Mouse (Mus musculus) neural tube, embryonic 14.5 days (tissue): Measurements from ENCODE around the gene Pkd1. TPM values are rescaled to one million over a fixed set of nuclear protein-coding genes. Genes with fewer than 3 reads are reported as not detected.

ENCODE experiments used
- ATAC-seq: fragments of 200-750 bp; cut with Nextera tagmentation; 2 replicates; pipeline ENCODE4 v1.8.0; 2017; ENCODE audit warnings: low read depth, mild to moderate bottlenecking, moderate TSS enrichment, moderate library complexity
- H3K27ac ChIP-seq: fragments of 300-500 bp; sonication (generic); 2 replicates; pipeline ENCODE4 v1.5.1; 2014; ENCODE audit warnings: low read depth, mild to moderate bottlenecking, control low read depth, low read length, moderate library complexity, mixed read lengths
- H3K27me3 ChIP-seq: fragments of 300-500 bp; sonication (generic); 2 replicates; pipeline ENCODE4 v1.6.1; 2014; ENCODE audit warnings: low read length; ENCODE audit not compliant: control insufficient read depth, insufficient read depth
- H3K36me3 ChIP-seq: fragments of 300-500 bp; sonication (generic); 2 replicates; pipeline ENCODE4 v1.6.1; 2014; ENCODE audit warnings: low read length, mixed read lengths; ENCODE audit not compliant: control insufficient read depth, insufficient read depth
- H3K4me1 ChIP-seq: fragments of 300-500 bp; sonication (generic); 2 replicates; pipeline ENCODE4 v1.6.1; 2014; ENCODE audit warnings: low read length; ENCODE audit not compliant: control insufficient read depth, insufficient read depth
- H3K4me2 ChIP-seq: fragments of 300-500 bp; sonication (generic); 2 replicates; pipeline ENCODE4 v1.6.1; 2014; ENCODE audit warnings: mild to moderate bottlenecking, low read depth, low read length, control low read depth
- H3K4me3 ChIP-seq: fragments of 300-500 bp; sonication (generic); 2 replicates; pipeline ENCODE4 v1.5.1; 2014; ENCODE audit warnings: low read depth, low read length, control low read depth, mixed read lengths
- H3K9ac ChIP-seq: fragments of 300-500 bp; sonication (generic); replicated peaks from 2 replicates; pipeline ENCODE4 v1.6.1; 2014; ENCODE audit warnings: low read depth, mild to moderate bottlenecking, control low read depth, low read length, mixed read lengths
- H3K9me3 ChIP-seq: fragments of 300-500 bp; sonication (generic); 2 replicates; pipeline ENCODE4 v1.6.1; 2016; ENCODE audit warnings: low read length; ENCODE audit not compliant: control insufficient read depth
- WGBS: fragments of 180-500 bp; shearing (Covaris S2); extraction: QIAGEN DNeasy Blood & Tissue Kit; methylation state at CpG from one replicate; pipeline ENCODE4 v1.1.7; 2014; 5-methylcytosine and 5-hydroxymethylcytosine counted together
- polyA plus RNA-seq: library from polyadenylated mRNA; unstranded; fragments of >200 nt; fragmentation: Nextera tagmentation; extraction: Ambion mirVana; gene quantifications from 2 replicates; pipeline ENCODE4 v1.2.1, GENCODE M21; 2014

Pkd1 gene
- polyA plus RNA-seq, 1 experiment from 2014 or later, result 30.8 TPM

GRCm38 (mm10) chr17:24630072-24630471 lies 80.4 kb downstream of the Pkd1 start:
- H3K36me3 ChIP-seq, result peaks cover 50% of the 10 kb centered on the region
- no peak overlapping the region for H3K4me2 ChIP-seq
- no peak for ATAC-seq
- H3K9ac ChIP-seq, result no peak overlapping the region
- no peak overlapping the region for H3K4me3 ChIP-seq
- H3K9me3 ChIP-seq, result no peaks in the 10 kb centered on the region
- peaks cover 5% of the 10 kb centered on the region for H3K4me1 ChIP-seq
- no peaks in the 10 kb centered on the region for H3K27me3 ChIP-seq
- 93% methylated on average over 14 of the region's 14 CpGs for WGBS
- H3K27ac ChIP-seq, result no peak overlapping the region

GRCm38 (mm10) chr17:24632167-24632812 lies 82.7 kb downstream of the Pkd1 start, which contains the start of the genes Tsc2 and Nthl1:
Gene Tsc2, minus strand, starts transcription at chr17:24632630.
Gene Nthl1, plus strand, starts transcription at chr17:24632680.
- WGBS, result 2% methylated on average over 51 of the region's 51 CpGs
- Histone ChIP-seq H3K9me3 (no peaks in the 10 kb centered on the region), H3K4me3 (peak within 1 kb of the TSS; percentile 65), H3K27me3 (no peaks in the 10 kb centered on the region), H3K36me3 (peaks cover 32% of the 10 kb centered on the region), H3K4me1 (peaks cover 5% of the 10 kb centered on the region), H3K9ac (peak within 1 kb of the TSS; percentile 58), H3K4me2 (peak within 1 kb of the TSS; percentile 85), H3K27ac (peak within 1 kb of the TSS; percentile 73)
- ATAC-seq, result peak; percentile 91

DNA sequence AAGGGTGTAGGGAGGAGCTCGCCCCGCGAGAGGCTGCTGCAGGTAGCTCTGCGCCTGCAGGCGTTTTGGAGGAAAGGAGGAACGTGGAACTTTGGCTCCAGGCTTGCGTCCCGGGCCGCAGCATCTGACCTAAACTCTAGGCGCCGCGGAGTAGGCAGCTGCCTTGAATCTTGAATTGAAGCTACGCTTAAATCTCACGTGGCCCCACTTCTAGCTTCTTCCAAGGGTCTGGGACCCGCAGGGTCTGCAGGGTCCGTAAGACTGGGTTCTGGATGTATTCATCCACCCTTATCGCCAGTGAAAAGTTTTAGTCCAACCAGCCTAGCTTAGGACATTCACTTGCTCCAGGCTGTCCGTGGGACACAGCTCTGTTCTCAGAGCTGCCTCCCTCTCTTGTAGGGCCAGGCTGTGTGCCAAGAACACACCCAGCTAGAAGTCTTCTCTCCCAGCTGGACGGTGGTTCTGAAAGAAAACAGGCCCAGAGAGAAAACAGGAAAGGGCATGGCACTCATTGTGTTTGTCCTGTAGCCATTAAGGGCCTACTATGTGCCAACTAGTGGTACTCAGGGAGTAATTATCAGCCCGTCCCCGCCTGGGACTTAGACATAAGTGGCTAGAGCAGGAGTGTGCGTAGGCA lies 83.3 kb downstream of the Pkd1 start:
- H3K9ac ChIP-seq, result peak overlapping the region; percentile 58
- no peaks in the 10 kb centered on the region for H3K9me3 ChIP-seq
- peak overlapping the region; percentile 65 for H3K4me3 ChIP-seq
- 11% methylated on average over 22 of the region's 22 CpGs for WGBS
- peak; percentile 15; the same call in 1 of the 2 replicates for ATAC-seq
- peak overlapping the region; percentile 73 for H3K27ac ChIP-seq
- H3K4me1 ChIP-seq, result peaks cover 5% of the 10 kb centered on the region
- peak overlapping the region; percentile 85 for H3K4me2 ChIP-seq
- H3K27me3 ChIP-seq, result no peaks in the 10 kb centered on the region
- peaks cover 27% of the 10 kb centered on the region for H3K36me3 ChIP-seq

GRCm38 (mm10) chr17:24633831-24634230 lies 84.2 kb downstream of the Pkd1 start:
- H3K4me2 ChIP-seq, result no peak overlapping the region
- H3K4me1 ChIP-seq, result peaks cover 5% of the 10 kb centered on the region
- no peak for ATAC-seq
- no peaks in the 10 kb centered on the region for H3K27me3 ChIP-seq
- WGBS, result 93% methylated on average over 11 of the region's 11 CpGs
- H3K9ac ChIP-seq, result no peak overlapping the region
- H3K27ac ChIP-seq, result no peak overlapping the region
- no peaks in the 10 kb centered on the region for H3K9me3 ChIP-seq
- peaks cover 20% of the 10 kb centered on the region for H3K36me3 ChIP-seq
- no peak overlapping the region for H3K4me3 ChIP-seq

GRCm38 (mm10) chr17:24635024-24635423 lies 85.4 kb downstream of the Pkd1 start:
- Histone ChIP-seq H3K4me3 (no peak overlapping the region), H3K9ac (no peak overlapping the region), H3K4me1 (peaks cover 8% of the 10 kb centered on the region), H3K27me3 (no peaks in the 10 kb centered on the region), H3K4me2 (no peak overlapping the region), H3K9me3 (no peaks in the 10 kb centered on the region), H3K27ac (no peak overlapping the region), H3K36me3 (peaks cover 10% of the 10 kb centered on the region)
- 79% methylated on average over 4 of the region's 4 CpGs for WGBS
- no peak for ATAC-seq

- 98% methylated on average over 5 of the region's 5 CpGs for WGBS
- Histone ChIP-seq H3K9ac (no peak overlapping the region), H3K4me1 (peaks cover 8% of the 10 kb centered on the region), H3K27me3 (no peaks in the 10 kb centered on the region), H3K4me3 (no peak overlapping the region), H3K9me3 (no peaks in the 10 kb centered on the region), H3K4me2 (no peak overlapping the region), H3K27ac (no peak overlapping the region), H3K36me3 (0 out of 2 replicates have a peak, but pooled peaks cover 3% of the 10 kb centered on the region)
- ATAC-seq, result no peak
Observed at GRCm38 (mm10) chr17:24635694-24636093, 86.1 kb downstream of the Pkd1 start.

DNA sequence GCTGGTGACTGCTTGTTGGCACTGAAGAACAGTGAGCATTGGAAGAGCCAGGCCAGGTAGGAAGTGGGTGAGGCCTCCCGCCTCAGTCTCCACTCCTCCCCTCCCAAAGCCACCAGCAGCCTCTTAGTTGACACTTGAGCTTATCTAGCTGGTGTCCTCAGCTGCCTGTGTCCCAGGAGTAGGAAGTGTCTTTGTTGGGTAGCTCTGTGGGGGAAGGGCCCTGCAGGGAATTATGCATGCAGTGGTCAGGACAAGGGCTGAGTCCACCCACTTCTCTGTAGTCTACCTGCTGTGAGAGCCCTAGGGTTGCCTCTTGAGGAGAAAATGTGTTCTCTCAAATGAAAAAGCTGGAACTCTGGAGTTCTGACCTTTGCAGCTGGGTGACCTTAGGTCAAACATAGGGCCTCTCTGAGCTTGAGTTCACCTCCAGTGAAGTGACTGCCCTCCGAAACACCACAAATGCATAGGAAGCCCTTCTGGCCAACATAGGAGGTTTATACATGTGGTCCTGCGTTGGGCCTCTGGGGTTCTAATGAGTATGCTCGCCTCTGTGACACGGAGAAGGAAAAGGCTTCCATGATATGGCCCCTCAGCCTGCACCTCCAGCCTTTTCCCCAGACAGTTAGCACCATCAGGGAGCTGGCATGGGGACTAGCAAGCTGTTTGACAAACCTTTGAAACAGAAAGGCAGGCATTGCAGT lies 87.3 kb downstream of the Pkd1 start:
- Histone ChIP-seq H3K4me3 (no peak overlapping the region), H3K27ac (no peak overlapping the region), H3K27me3 (no peaks in the 10 kb centered on the region), H3K9me3 (no peaks in the 10 kb centered on the region), H3K9ac (no peak overlapping the region), H3K36me3 (0 out of 2 replicates have a peak, but pooled peaks cover 4% of the 10 kb centered on the region), H3K4me2 (no peak overlapping the region), H3K4me1 (peaks cover 3% of the 10 kb centered on the region)
- WGBS, result 75% methylated on average over 5 of the region's 5 CpGs
- no peak for ATAC-seq

DNA sequence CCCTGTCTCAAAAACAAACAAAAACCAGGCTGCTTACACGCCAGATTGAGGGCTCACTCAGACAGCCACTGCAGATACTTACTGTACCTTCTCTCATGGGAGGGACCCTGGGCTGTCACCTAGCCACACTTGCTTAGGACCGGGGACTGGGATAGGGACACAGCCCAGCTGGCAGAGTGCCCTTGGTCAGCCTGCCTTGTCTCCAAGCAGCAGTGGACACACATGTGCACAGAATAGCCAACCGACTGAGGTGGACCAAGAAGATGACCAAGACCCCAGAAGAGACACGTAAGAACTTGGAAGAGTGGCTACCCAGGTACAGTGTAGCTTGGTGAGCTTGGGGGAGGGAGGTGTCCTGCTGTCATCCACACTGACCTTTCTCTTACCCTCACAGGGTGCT lies 88.6 kb downstream of the Pkd1 start:
- H3K9me3 ChIP-seq, result no peaks in the 10 kb centered on the region
- no peak overlapping the region for H3K4me2 ChIP-seq
- no peaks in the 10 kb centered on the region for H3K27me3 ChIP-seq
- H3K4me1 ChIP-seq, result 0 out of 2 replicates have a peak, but pooled peaks cover 3% of the 10 kb centered on the region
- no peak for ATAC-seq
- H3K27ac ChIP-seq, result no peak overlapping the region
- H3K36me3 ChIP-seq, result 0 out of 2 replicates have a peak, but pooled peaks cover 4% of the 10 kb centered on the region
- 95% methylated on average over 4 of the region's 4 CpGs for WGBS
- no peak overlapping the region for H3K4me3 ChIP-seq
- H3K9ac ChIP-seq, result no peak overlapping the region
